Mouse (Mus musculus): ENCODE results near the gene Abcb1a.

- TF ChIP-seq CTCF (IDR thresholded peaks at IDR 0.05; ENCODE audit: low read depth), result no peak
- no peak for TF ChIP-seq EP300 (IDR thresholded peaks at IDR 0.05; ENCODE audit: low read depth)
These were observed at the start of gene Abcb1a for GRCm38 (mm10) chr5:8659911-8660737.
